Mouse (Mus musculus) myocyte (in vitro differentiated cells): Measurements from ENCODE around the gene Enah. TPM values are rescaled to one million over a fixed set of nuclear protein-coding genes. Genes with fewer than 3 reads are reported as not detected.

ENCODE experiments used
- H3K27me3 ChIP-seq: one replicate; pipeline ENCODE4 v1.6.1; 2011; ENCODE audit not compliant: control insufficient read depth, insufficient read depth, insufficient read length
- H3K36me3 ChIP-seq: one replicate; pipeline ENCODE4 v1.6.1; 2011; ENCODE audit not compliant: control insufficient read depth, insufficient read depth
- H3K4me2 ChIP-seq: one replicate; pipeline ENCODE4 v1.6.1; 2011; ENCODE audit warnings: low read depth, control low read depth
- H3K4me3 ChIP-seq: one replicate; pipeline ENCODE4 v1.5.1; 2011; ENCODE audit warnings: mild to moderate bottlenecking, control low read depth, moderate library complexity
- H3K79me2 ChIP-seq: one replicate; pipeline ENCODE4 v1.6.1; 2011; ENCODE audit not compliant: control insufficient read depth, insufficient read depth
- H3ac ChIP-seq: one replicate; pipeline ENCODE4 v1.6.1; 2011; ENCODE audit not compliant: control insufficient read depth, insufficient read length
- CEBPB ChIP-seq: IDR thresholded peaks from 2 replicates; pipeline ENCODE4 v1.6.1; 2011; ENCODE audit warnings: mild to moderate bottlenecking, moderate library complexity; ENCODE audit not compliant: poor library complexity, insufficient read depth, severe bottlenecking
- E2F4 ChIP-seq: IDR thresholded peaks from one replicate; pipeline ENCODE4 v1.6.1; 2011; ENCODE audit warnings: mild to moderate bottlenecking, control low read depth, moderate library complexity; ENCODE audit not compliant: insufficient read depth
- MAX ChIP-seq: IDR thresholded peaks from one replicate; pipeline ENCODE4 v1.6.1; 2011; ENCODE audit warnings: low read depth, mild to moderate bottlenecking, control low read depth
- MYOD1 ChIP-seq, 3 experiments: IDR thresholded peaks; one replicate each; pipeline ENCODE4 v1.6.1; 2011; ENCODE audit warnings: control low read depth in 2 of 3, low read depth in 2 of 3, mild to moderate bottlenecking in 2 of 3, moderate library complexity in 1 of 3; ENCODE audit not compliant: insufficient read length in 2 of 3, control insufficient read depth in 1 of 3
- MYOG ChIP-seq, 3 experiments: IDR thresholded peaks; one replicate each; pipeline ENCODE4 v1.6.1; 2011; ENCODE audit warnings: control low read depth in 2 of 3, low read depth in 2 of 3, mild to moderate bottlenecking in 2 of 3; ENCODE audit not compliant: insufficient read length in 2 of 3, control insufficient read depth in 1 of 3, insufficient read depth in 1 of 3
- POLR2A ChIP-seq: IDR thresholded peaks from one replicate; pipeline ENCODE4 v1.6.1; 2011; ENCODE audit warnings: low read depth, mild to moderate bottlenecking, control low read depth, moderate library complexity; ENCODE audit not compliant: insufficient read length
- POLR2AphosphoS2 ChIP-seq: IDR thresholded peaks from one replicate; pipeline ENCODE4 v1.6.1; 2011; ENCODE audit warnings: low read depth, control low read depth; ENCODE audit not compliant: insufficient read length
- REST ChIP-seq: IDR thresholded peaks from one replicate; pipeline ENCODE4 v1.6.1; 2011; ENCODE audit warnings: mild to moderate bottlenecking, control low read depth, moderate library complexity; ENCODE audit not compliant: insufficient read depth, insufficient read length
- SRF ChIP-seq: IDR thresholded peaks from one replicate; pipeline ENCODE4 v1.6.1; 2011; ENCODE audit warnings: low read depth; ENCODE audit not compliant: control insufficient read depth, insufficient read length
- TCF12 ChIP-seq: IDR thresholded peaks from one replicate; pipeline ENCODE4 v1.6.1; 2011; ENCODE audit warnings: mild to moderate bottlenecking, control low read depth; ENCODE audit not compliant: poor library complexity, insufficient read depth, severe bottlenecking
- TCF3 ChIP-seq: IDR thresholded peaks from one replicate; pipeline ENCODE4 v1.6.1; 2011; ENCODE audit warnings: low read depth, control low read depth; ENCODE audit not compliant: insufficient read length
- USF1 ChIP-seq: IDR thresholded peaks from one replicate; pipeline ENCODE4 v1.6.1; 2011; ENCODE audit warnings: low read depth, mild to moderate bottlenecking, control low read depth, moderate library complexity
- polyA plus RNA-seq: library from polyadenylated mRNA; unstranded; fragments of >200 nt; fragmentation: generic; extraction: Trizol; gene quantifications from one replicate; pipeline ENCODE4 v1.2.1, GENCODE M21; 2012; ENCODE audit warnings: missing spikeins

Enah gene
- polyA plus RNA-seq, 1 experiment = 72.9 TPM

DNA sequence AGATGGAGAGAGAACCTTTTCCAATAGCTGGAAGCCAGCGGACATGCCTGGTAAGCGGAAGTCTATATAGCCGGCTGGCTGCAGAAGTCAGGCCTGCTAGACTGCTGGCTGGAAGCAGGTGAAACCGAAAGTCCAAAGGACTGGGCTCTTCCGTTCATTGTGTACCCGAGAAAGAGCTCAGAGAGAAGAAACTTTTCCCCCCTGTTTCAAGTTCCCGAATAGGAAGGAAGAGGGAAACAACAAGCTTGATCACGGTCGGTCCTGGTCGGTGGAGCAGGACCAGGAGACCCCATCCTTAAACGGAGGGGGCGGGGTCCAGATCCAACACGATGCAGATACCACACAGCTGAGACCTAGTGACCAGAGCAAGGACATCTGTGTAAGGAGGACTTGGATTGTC, 167.3 kb downstream of the Enah start:
- Histone ChIP-seq H3K4me2 (no peak overlapping the region), H3K27me3 (no peaks in the 10 kb centered on the region), H3ac (no peak overlapping the region), H3K36me3 (no peaks in the 10 kb centered on the region), H3K79me2 (no peaks in the 10 kb centered on the region), H3K4me3 (no peak overlapping the region)
- no peak for TF ChIP-seq TCF3
- TF ChIP-seq POLR2AphosphoS2 = no peak
- TF ChIP-seq CEBPB = no peak
- no peak for TF ChIP-seq POLR2A

DNA sequence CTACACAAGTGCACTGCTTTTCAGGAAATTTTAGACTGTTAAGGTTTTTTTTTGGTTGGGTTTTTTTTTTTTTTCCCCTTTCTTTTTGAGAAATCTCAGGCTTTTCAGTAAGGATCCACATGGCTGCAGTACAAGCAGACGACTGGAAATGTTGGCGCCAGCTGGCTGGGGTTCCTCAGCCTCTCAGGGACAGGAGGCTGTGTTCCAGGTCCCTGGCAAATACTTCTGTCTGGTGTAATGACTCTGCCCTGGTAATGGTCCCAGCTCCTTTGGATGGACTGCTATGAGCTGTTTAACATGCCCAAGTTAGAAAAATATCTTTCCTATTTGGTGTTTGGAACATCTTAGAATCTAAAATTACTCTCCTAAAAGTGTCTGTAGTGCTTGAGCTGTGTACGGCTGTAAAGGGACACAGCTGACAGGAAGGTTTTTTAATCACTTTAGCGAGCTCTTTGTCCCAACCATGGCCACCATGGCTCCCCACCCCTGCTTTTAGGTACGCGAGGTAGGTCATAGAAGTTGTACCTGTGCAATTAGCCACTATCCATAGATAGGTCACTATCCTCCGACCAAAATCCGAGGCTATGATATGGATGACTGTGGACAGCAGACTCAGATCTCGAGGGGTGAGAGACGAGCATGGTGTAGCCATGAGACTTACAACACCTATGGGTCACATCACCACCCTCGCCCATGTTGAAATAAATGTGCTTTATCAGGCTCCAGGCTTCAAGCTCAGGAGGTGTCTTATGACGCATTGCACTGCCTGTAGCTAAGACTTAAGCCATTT, 168.1 kb downstream of the Enah start:
- TF ChIP-seq CEBPB = no peak
- no peak for TF ChIP-seq TCF3
- TF ChIP-seq MYOG (IDR thresholded peaks at IDR 0.05; ENCODE audit: control insufficient read depth in 1 of 3, insufficient read depth in 1 of 3, insufficient read length in 2 of 3, low read depth in 2 of 3) = no peak
- TF ChIP-seq TCF12 = no peak
- no peak for TF ChIP-seq SRF
- no peak for TF ChIP-seq USF1
- TF ChIP-seq E2F4 = no peak
- no peak for TF ChIP-seq POLR2A
- TF ChIP-seq REST = no peak
- no peak for TF ChIP-seq POLR2AphosphoS2
- no peak for TF ChIP-seq MYOD1 (IDR thresholded peaks at IDR 0.05; ENCODE audit: control insufficient read depth in 1 of 3, insufficient read length in 2 of 3, low read depth in 2 of 3)
- no peak for TF ChIP-seq MAX
- Histone ChIP-seq H3K79me2 (no peaks in the 10 kb centered on the region), H3K36me3 (no peaks in the 10 kb centered on the region), H3K27me3 (no peaks in the 10 kb centered on the region), H3K4me3 (no peak overlapping the region), H3ac (no peak overlapping the region), H3K4me2 (no peak overlapping the region)

DNA sequence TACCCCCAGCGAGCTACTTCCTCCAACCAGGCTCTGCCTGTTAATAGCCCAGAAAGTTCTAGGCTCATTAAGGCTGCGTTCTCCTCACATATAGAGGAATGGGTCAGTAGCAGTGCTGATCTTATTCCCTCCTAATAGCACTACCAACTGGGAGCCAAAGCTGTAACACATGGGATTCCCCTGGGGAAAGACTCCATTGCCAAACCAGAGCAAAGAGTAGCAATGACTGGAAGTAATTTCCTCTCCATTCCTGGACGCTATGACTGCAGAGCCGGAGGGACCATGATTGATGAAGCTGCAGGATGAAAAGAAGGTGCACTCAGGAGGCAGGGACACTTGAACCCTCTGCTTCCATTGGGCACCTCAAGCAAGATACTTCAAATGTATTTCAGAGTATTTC, 169.3 kb downstream of the Enah start:
- Histone ChIP-seq H3K27me3 (no peaks in the 10 kb centered on the region), H3ac (no peak overlapping the region), H3K79me2 (no peaks in the 10 kb centered on the region), H3K4me2 (no peak overlapping the region), H3K36me3 (no peaks in the 10 kb centered on the region), H3K4me3 (no peak overlapping the region)
- no peak for TF ChIP-seq TCF12
- no peak for TF ChIP-seq POLR2AphosphoS2
- no peak for TF ChIP-seq TCF3
- TF ChIP-seq MYOG (IDR thresholded peaks at IDR 0.05; ENCODE audit: control insufficient read depth in 1 of 3, insufficient read depth in 1 of 3, insufficient read length in 2 of 3, low read depth in 2 of 3) = no peak
- TF ChIP-seq MYOD1 (IDR thresholded peaks at IDR 0.05; ENCODE audit: control insufficient read depth in 1 of 3, insufficient read length in 2 of 3, low read depth in 2 of 3) = no peak
- TF ChIP-seq REST = no peak
- TF ChIP-seq E2F4 = no peak
- TF ChIP-seq MAX = no peak
- no peak for TF ChIP-seq SRF
- TF ChIP-seq USF1 = no peak
- TF ChIP-seq CEBPB = no peak
- TF ChIP-seq POLR2A = no peak

DNA sequence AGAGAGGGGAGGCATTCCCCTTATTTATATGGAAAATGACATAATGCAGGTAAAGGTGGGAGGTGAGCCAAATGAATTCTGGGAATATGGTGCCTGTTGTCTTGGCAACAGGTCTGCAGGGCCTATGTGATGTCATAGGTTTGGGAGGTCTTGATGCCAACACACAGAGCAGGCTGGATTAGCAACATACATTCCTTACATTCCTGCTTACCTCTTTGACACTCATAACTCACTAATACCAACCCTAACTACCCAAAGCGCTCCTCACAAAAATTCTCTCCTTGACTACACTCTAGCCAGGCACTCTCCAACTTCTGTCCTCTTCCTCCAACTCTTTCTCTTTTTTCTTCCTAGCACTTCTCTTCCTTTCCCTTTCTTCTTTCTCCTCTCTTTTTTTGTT, 171.6 kb downstream of the Enah start:
- H3K4me2 ChIP-seq = no peak overlapping the region
- H3ac ChIP-seq = no peak overlapping the region
- no peak overlapping the region for H3K4me3 ChIP-seq
- H3K36me3 ChIP-seq = no peaks in the 10 kb centered on the region
- H3K79me2 ChIP-seq = no peaks in the 10 kb centered on the region
- no peaks in the 10 kb centered on the region for H3K27me3 ChIP-seq
- no peak for TF ChIP-seq CEBPB

GRCm38 (mm10) chr1:181847396-181847795, 172.4 kb downstream of the Enah start:
- H3K36me3 ChIP-seq = no peaks in the 10 kb centered on the region
- no peaks in the 10 kb centered on the region for H3K27me3 ChIP-seq
- H3K79me2 ChIP-seq = no peaks in the 10 kb centered on the region
- H3K4me2 ChIP-seq = no peak overlapping the region
- TF ChIP-seq E2F4 = no peak
- TF ChIP-seq TCF3 = no peak
- TF ChIP-seq TCF12 = no peak
- no peak for TF ChIP-seq CEBPB
- no peak for TF ChIP-seq USF1
- TF ChIP-seq REST = no peak
- no peak for TF ChIP-seq POLR2A
- TF ChIP-seq MYOD1 (IDR thresholded peaks at IDR 0.05; ENCODE audit: control insufficient read depth in 1 of 3, insufficient read length in 2 of 3, low read depth in 2 of 3) = no peak
- no peak for TF ChIP-seq MYOG (IDR thresholded peaks at IDR 0.05; ENCODE audit: control insufficient read depth in 1 of 3, insufficient read depth in 1 of 3, insufficient read length in 2 of 3, low read depth in 2 of 3)
- no peak for TF ChIP-seq POLR2AphosphoS2
- no peak for TF ChIP-seq SRF
- TF ChIP-seq MAX = no peak
- no peak overlapping the region for H3ac ChIP-seq
- no peak overlapping the region for H3K4me3 ChIP-seq

Other genes with a start within 250 kb of the Enah start
- 15.1 TPM for gene Lbr, start 176.9 kb downstream of the Enah start, polyA plus RNA-seq
- gene Srp9, start 104.7 kb upstream of the Enah start, polyA plus RNA-seq = 75.1 TPM
- gene Vmn1r1, start 144.5 kb upstream of the Enah start, polyA plus RNA-seq = not detected